Mouse (Mus musculus) kidney, postnatal 10 days (tissue): ENCODE data around the gene Fkbp2.

ENCODE experiments used
- DNase-seq: peaks from one replicate; pipeline ENCODE4 v3.0.0; 2021; ENCODE audit warnings: mixed read lengths

Fkbp2 gene

GRCm38 (mm10) chr19:6939106-6940002 is 40.9 kb downstream of the Fkbp2 start:
- DNase-seq, result no peak

- no peak for DNase-seq
Observed at GRCm38 (mm10) chr19:6937541-6938465, 42.5 kb downstream of the Fkbp2 start.

GRCm38 (mm10) chr19:6936299-6936698 is 44.0 kb downstream of the Fkbp2 start:
- DNase-seq, result no peak

- DNase-seq, result no peak
Observed at GRCm38 (mm10) chr19:6934195-6934977, 45.9 kb downstream of the Fkbp2 start, which contains the start of gene Kcnk4. TSS of gene Kcnk4 (minus strand) at chr19:6934515.

GRCm38 (mm10) chr19:6933436-6934194 is 46.7 kb downstream of the Fkbp2 start:
- peak; percentile 58 for DNase-seq

GRCm38 (mm10) chr19:6933102-6933435 is 47.2 kb downstream of the Fkbp2 start:
- no peak for DNase-seq

GRCm38 (mm10) chr19:6932018-6932417 is 48.3 kb downstream of the Fkbp2 start:
- DNase-seq, result no peak

GRCm38 (mm10) chr19:6931002-6931401 is 49.3 kb downstream of the Fkbp2 start:
- no peak for DNase-seq

GRCm38 (mm10) chr19:6928080-6928479 is 52.2 kb downstream of the Fkbp2 start:
- no peak for DNase-seq
